Mouse (Mus musculus) limb, embryonic 15.5 days (tissue): ENCODE measurements around the gene Atxn7l1. TPM values are rescaled to one million over a fixed set of nuclear protein-coding genes. Genes with fewer than 3 reads are reported as not detected.

Experiments used
- ATAC-seq: fragments of 200-750 bp; cut with Nextera tagmentation; 2 replicates; pipeline ENCODE4 v1.8.0; 2017; ENCODE audit warnings: low read depth, moderate TSS enrichment; ENCODE audit not compliant: insufficient number of reproducible peaks, low FRiP score, low TSS enrichment
- H3K27ac ChIP-seq: fragments of 300-500 bp; sonication (generic); 2 replicates; pipeline ENCODE4 v1.5.1; 2015; ENCODE audit warnings: moderate library complexity, mild to moderate bottlenecking, inconsistent platforms
- H3K27me3 ChIP-seq: fragments of 300-500 bp; sonication (generic); 2 replicates; pipeline ENCODE4 v1.6.1; 2015; ENCODE audit warnings: inconsistent platforms
- H3K36me3 ChIP-seq: fragments of 300-500 bp; sonication (generic); 2 replicates; pipeline ENCODE4 v1.6.1; 2015; ENCODE audit warnings: inconsistent platforms
- H3K4me1 ChIP-seq: fragments of 300-500 bp; sonication (generic); 2 replicates; pipeline ENCODE4 v1.6.1; 2015; ENCODE audit warnings: inconsistent platforms
- H3K4me2 ChIP-seq: fragments of 300-500 bp; sonication (generic); 2 replicates; pipeline ENCODE4 v1.6.1; 2015; ENCODE audit warnings: mild to moderate bottlenecking, inconsistent platforms
- H3K4me3 ChIP-seq: fragments of 300-500 bp; sonication (generic); 2 replicates; pipeline ENCODE4 v1.5.1; 2015; ENCODE audit warnings: mild to moderate bottlenecking, inconsistent platforms
- H3K9ac ChIP-seq: fragments of 300-500 bp; sonication (generic); 2 replicates; pipeline ENCODE4 v1.6.1; 2015; ENCODE audit warnings: inconsistent platforms
- H3K9me3 ChIP-seq: fragments of 300-500 bp; sonication (generic); 2 replicates; pipeline ENCODE4 v1.6.1; 2016; ENCODE audit warnings: inconsistent platforms
- WGBS: fragments of 180-500 bp; shearing (Covaris S2); methylation state at CpG from one replicate; pipeline ENCODE4 v1.1.7; 2015; 5-methylcytosine and 5-hydroxymethylcytosine counted together
- polyA plus RNA-seq: library from polyadenylated mRNA; unstranded; fragments of >200 nt; fragmentation: Nextera tagmentation; extraction: Ambion mirVana; gene quantifications from 2 replicates; pipeline ENCODE4 v1.2.1, GENCODE M21; 2015

The Atxn7l1 gene
- polyA plus RNA-seq, 1 experiment from 2014 or later = 10.9 TPM

GRCm38 (mm10) chr12:33174171-33174570, 26.7 kb downstream of the Atxn7l1 start:
- Histone ChIP-seq H3K9ac (no peak overlapping the region), H3K27ac (no peak overlapping the region), H3K36me3 (no peaks in the 10 kb centered on the region), H3K27me3 (no peaks in the 10 kb centered on the region), H3K4me1 (peaks cover 30% of the 10 kb centered on the region), H3K9me3 (no peaks in the 10 kb centered on the region), H3K4me2 (no peak overlapping the region), H3K4me3 (no peak overlapping the region)
- 74% methylated on average over 7 of the region's 7 CpGs for WGBS
- no peak for ATAC-seq

GRCm38 (mm10) chr12:33174675-33175357, 27.3 kb downstream of the Atxn7l1 start:
- peaks cover 30% of the 10 kb centered on the region for H3K4me1 ChIP-seq
- no peak overlapping the region for H3K4me2 ChIP-seq
- no peak overlapping the region for H3K27ac ChIP-seq
- no peak overlapping the region for H3K4me3 ChIP-seq
- H3K9me3 ChIP-seq = no peaks in the 10 kb centered on the region
- ATAC-seq = no peak
- WGBS = 61% methylated on average over 10 of the region's 10 CpGs
- no peaks in the 10 kb centered on the region for H3K36me3 ChIP-seq
- no peaks in the 10 kb centered on the region for H3K27me3 ChIP-seq
- H3K9ac ChIP-seq = no peak overlapping the region

GRCm38 (mm10) chr12:33175621-33176554, 28.4 kb downstream of the Atxn7l1 start:
- Histone ChIP-seq H3K9me3 (no peaks in the 10 kb centered on the region), H3K4me3 (peak overlapping the region; percentile 27), H3K4me2 (peak overlapping the region; percentile 52), H3K9ac (no peak overlapping the region), H3K27me3 (no peaks in the 10 kb centered on the region), H3K4me1 (peaks cover 30% of the 10 kb centered on the region), H3K36me3 (no peaks in the 10 kb centered on the region), H3K27ac (peak overlapping the region; percentile 43)
- ATAC-seq = no peak; the same call in 1 of the 2 replicates
- WGBS = 9% methylated on average over 25 of the region's 25 CpGs

- no peak overlapping the region for H3K27ac ChIP-seq
- WGBS = 42% methylated on average over 5 of the region's 5 CpGs
- H3K4me1 ChIP-seq = peaks cover 30% of the 10 kb centered on the region
- H3K27me3 ChIP-seq = no peaks in the 10 kb centered on the region
- ATAC-seq = no peak
- no peak overlapping the region; the same call in 1 of the 2 replicates for H3K4me3 ChIP-seq
- H3K4me2 ChIP-seq = peak overlapping the region; percentile 52; the same call in 1 of the 2 replicates
- H3K36me3 ChIP-seq = no peaks in the 10 kb centered on the region
- H3K9me3 ChIP-seq = no peaks in the 10 kb centered on the region
- no peak overlapping the region for H3K9ac ChIP-seq
Observed at GRCm38 (mm10) chr12:33176555-33176900, 29.0 kb downstream of the Atxn7l1 start.

- Histone ChIP-seq H3K9ac (no peak overlapping the region), H3K4me2 (no peak overlapping the region), H3K27ac (no peak overlapping the region), H3K27me3 (no peaks in the 10 kb centered on the region), H3K4me3 (no peak overlapping the region), H3K4me1 (peaks cover 17% of the 10 kb centered on the region), H3K36me3 (no peaks in the 10 kb centered on the region), H3K9me3 (no peaks in the 10 kb centered on the region)
- WGBS = 78% methylated on average over 2 of the region's 2 CpGs
- ATAC-seq = no peak
Observed at GRCm38 (mm10) chr12:33180421-33180820, 32.9 kb downstream of the Atxn7l1 start.

GRCm38 (mm10) chr12:33181875-33182274, 34.4 kb downstream of the Atxn7l1 start:
- ATAC-seq = no peak
- H3K4me2 ChIP-seq = no peak overlapping the region
- no peak overlapping the region for H3K27ac ChIP-seq
- H3K9ac ChIP-seq = no peak overlapping the region
- WGBS = 88% methylated on average over 4 of the region's 4 CpGs
- peaks cover 4% of the 10 kb centered on the region; the same call in 1 of the 2 replicates for H3K4me1 ChIP-seq
- H3K27me3 ChIP-seq = no peaks in the 10 kb centered on the region
- H3K9me3 ChIP-seq = no peaks in the 10 kb centered on the region
- no peak overlapping the region for H3K4me3 ChIP-seq
- no peaks in the 10 kb centered on the region for H3K36me3 ChIP-seq

GRCm38 (mm10) chr12:33182428-33183137, 35.1 kb downstream of the Atxn7l1 start:
- 83% methylated on average over 11 of the region's 11 CpGs for WGBS
- no peak overlapping the region for H3K4me2 ChIP-seq
- no peaks in the 10 kb centered on the region for H3K9me3 ChIP-seq
- H3K27me3 ChIP-seq = no peaks in the 10 kb centered on the region
- ATAC-seq = no peak
- no peak overlapping the region for H3K9ac ChIP-seq
- peaks cover 4% of the 10 kb centered on the region; the same call in 1 of the 2 replicates for H3K4me1 ChIP-seq
- H3K4me3 ChIP-seq = no peak overlapping the region
- H3K36me3 ChIP-seq = no peaks in the 10 kb centered on the region
- H3K27ac ChIP-seq = no peak overlapping the region

- Histone ChIP-seq H3K9me3 (no peaks in the 10 kb centered on the region), H3K27me3 (no peaks in the 10 kb centered on the region), H3K27ac (no peak overlapping the region), H3K9ac (no peak overlapping the region), H3K4me2 (no peak overlapping the region), H3K4me3 (no peak overlapping the region), H3K36me3 (no peaks in the 10 kb centered on the region), H3K4me1 (peaks cover 4% of the 10 kb centered on the region; the same call in 1 of the 2 replicates)
- ATAC-seq = no peak
- 81% methylated on average over 4 of the region's 4 CpGs for WGBS
Observed at GRCm38 (mm10) chr12:33183138-33183627, 35.7 kb downstream of the Atxn7l1 start.

- no peak overlapping the region for H3K4me2 ChIP-seq
- peaks cover 4% of the 10 kb centered on the region; the same call in 1 of the 2 replicates for H3K4me1 ChIP-seq
- no peak overlapping the region for H3K4me3 ChIP-seq
- H3K9me3 ChIP-seq = no peaks in the 10 kb centered on the region
- H3K9ac ChIP-seq = no peak overlapping the region
- no peak overlapping the region for H3K27ac ChIP-seq
- ATAC-seq = no peak
- H3K27me3 ChIP-seq = no peaks in the 10 kb centered on the region
- H3K36me3 ChIP-seq = no peaks in the 10 kb centered on the region
- WGBS = 95% methylated on average over 3 of the region's 3 CpGs
Observed at GRCm38 (mm10) chr12:33184137-33184536, 36.6 kb downstream of the Atxn7l1 start.

- 66% methylated on average over 6 of the region's 6 CpGs for WGBS
- no peaks in the 10 kb centered on the region for H3K27me3 ChIP-seq
- peaks cover 4% of the 10 kb centered on the region; the same call in 1 of the 2 replicates for H3K4me1 ChIP-seq
- ATAC-seq = no peak
- H3K9ac ChIP-seq = no peak overlapping the region
- H3K36me3 ChIP-seq = no peaks in the 10 kb centered on the region
- H3K9me3 ChIP-seq = no peaks in the 10 kb centered on the region
- H3K27ac ChIP-seq = no peak overlapping the region
- H3K4me3 ChIP-seq = no peak overlapping the region
- H3K4me2 ChIP-seq = no peak overlapping the region
Observed at GRCm38 (mm10) chr12:33185046-33185445, 37.6 kb downstream of the Atxn7l1 start.

- Histone ChIP-seq H3K27me3 (no peaks in the 10 kb centered on the region), H3K4me2 (no peak overlapping the region), H3K9me3 (no peaks in the 10 kb centered on the region), H3K36me3 (no peaks in the 10 kb centered on the region), H3K4me1 (peaks cover 9% of the 10 kb centered on the region; the same call in 1 of the 2 replicates), H3K9ac (no peak overlapping the region), H3K4me3 (no peak overlapping the region), H3K27ac (no peak overlapping the region)
- 86% methylated on average over 2 of the region's 2 CpGs for WGBS
- no peak for ATAC-seq
Observed at GRCm38 (mm10) chr12:33186331-33186730, 38.8 kb downstream of the Atxn7l1 start.
